Mouse (Mus musculus): ENCODE measurements around the gene Asap2. TPM values are rescaled to one million over a fixed set of nuclear protein-coding genes. Genes with fewer than 3 reads are reported as not detected.
"Not testable (repeated sequence)": the region's sequence is repeated elsewhere in the genome, so short reads cannot be mapped to it uniquely, and the experiment has no call there.

Gene Asap2
- polyA plus RNA-seq (2014; fragmentation: Nextera tagmentation; extraction: Ambion mirVana): 17.8 and 18.7 TPM in 2 replicates

- Histone ChIP-seq H3K9ac (ENCODE audit: low read length) (peak within 1 kb of the TSS; percentile 48), H3K4me3 (ENCODE audit: low read depth, low read length) (peak within 1 kb of the TSS; percentile 39), H3K4me2 (ENCODE audit: low read depth) (peak within 1 kb of the TSS; percentile 28; the same call in 1 of the 2 replicates)
- H3K9me3 ChIP-seq (ENCODE audit: control insufficient read depth, low read length); ATAC-seq (ENCODE audit: insufficient read depth, low FRiP score, low TSS enrichment); H3K4me1 ChIP-seq (ENCODE audit: control insufficient read depth, insufficient read depth, low read length); H3K27me3 ChIP-seq (ENCODE audit: control insufficient read depth, insufficient read depth, low read length); H3K36me3 ChIP-seq (ENCODE audit: control insufficient read depth, insufficient read depth, low read length); H3K27ac ChIP-seq (ENCODE audit: low read depth, low read length): not testable (repeated sequence)
- whole genome bisulfite sequencing: 1% methylated on average over 22 of the region's 38 CpGs
- DNase-seq (ENCODE audit: low spot score): peak; percentile 10
Measured at GRCm38 (mm10) chr12:20990132-20990531, at the start of gene Asap2. Gene Asap2 (plus strand): TSS chr12:20990459.

DNA sequence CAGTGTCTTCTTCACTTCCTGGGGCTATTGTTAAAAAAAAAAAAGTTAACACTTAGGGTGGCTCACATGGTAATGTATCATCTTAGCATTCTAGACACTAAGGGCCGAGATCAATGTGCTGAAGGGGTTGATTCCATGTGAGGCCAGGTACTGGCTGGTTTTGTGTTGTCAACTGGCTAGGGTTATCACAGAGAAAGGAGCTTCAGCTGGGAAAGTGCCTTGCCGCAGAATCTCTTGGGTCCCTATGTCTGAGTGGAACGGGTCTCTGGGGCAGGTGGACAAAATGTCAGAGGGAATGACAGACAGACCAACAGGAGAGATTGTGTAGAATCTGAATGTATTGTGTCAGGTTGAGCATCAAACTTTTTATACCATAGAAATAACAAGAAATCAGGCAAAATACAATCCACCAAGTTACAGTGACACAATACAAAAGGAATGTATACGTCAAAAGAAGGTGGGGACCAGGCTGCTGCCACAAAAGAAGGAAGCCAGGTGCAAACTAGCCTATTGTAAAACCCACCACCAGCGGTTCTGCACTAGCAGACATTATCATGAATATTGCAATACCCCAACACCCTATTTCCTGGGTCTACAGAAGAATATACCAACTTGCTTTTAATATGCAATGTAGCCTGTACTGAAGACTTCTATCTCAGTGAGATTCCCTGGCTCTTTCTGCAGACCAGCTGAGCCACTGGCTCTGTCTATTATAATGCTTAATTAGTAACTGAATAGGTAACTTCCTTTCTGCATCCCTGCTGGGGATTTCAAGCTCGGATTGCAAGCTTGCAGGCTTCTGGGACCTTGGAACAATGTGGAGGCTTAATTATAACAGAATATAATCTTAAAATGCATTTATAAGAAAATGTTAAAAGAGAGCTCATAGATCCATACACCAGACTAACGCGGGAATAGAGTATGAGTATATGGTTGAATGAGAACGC is 42.9 kb upstream of the Asap2 start:
- not testable (repeated sequence) for DNase-seq (ENCODE audit: low spot score); H3K36me3 ChIP-seq (ENCODE audit: control insufficient read depth, insufficient read depth, low read length); H3K27ac ChIP-seq (ENCODE audit: low read depth, low read length); H3K9me3 ChIP-seq (ENCODE audit: control insufficient read depth, low read length); H3K4me1 ChIP-seq (ENCODE audit: control insufficient read depth, insufficient read depth, low read length); H3K27me3 ChIP-seq (ENCODE audit: control insufficient read depth, insufficient read depth, low read length); H3K9ac ChIP-seq (ENCODE audit: low read length); ATAC-seq (ENCODE audit: insufficient read depth, low FRiP score, low TSS enrichment); H3K4me3 ChIP-seq (ENCODE audit: low read depth, low read length); H3K4me2 ChIP-seq (ENCODE audit: low read depth)
- 68% methylated on average over 9 of the region's 9 CpGs for WGBS

DNA sequence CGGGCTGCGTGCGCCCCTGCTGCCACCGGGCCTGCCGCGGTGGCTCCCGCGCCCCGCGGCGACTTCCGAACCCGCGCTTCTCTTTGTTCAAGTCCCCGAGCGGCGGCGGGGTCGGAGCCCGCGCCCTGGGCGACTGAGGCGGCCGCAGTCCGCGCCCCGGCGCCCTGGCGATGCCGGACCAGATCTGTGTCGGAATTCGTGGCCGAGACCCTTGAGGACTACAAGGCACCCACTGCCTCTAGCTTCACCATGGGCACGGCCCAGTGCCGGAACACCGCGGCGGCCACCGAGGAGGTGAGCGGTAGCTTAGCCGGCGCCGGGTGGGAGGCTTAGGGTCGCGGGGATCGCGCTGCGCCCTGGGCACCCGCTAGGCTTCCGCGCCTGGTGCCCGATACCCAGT is 320 bp downstream of the Asap2 start:
- 0 out of 2 replicates have a peak overlapping the region, but pooled peaks have one; percentile 14 for H3K4me2 ChIP-seq (ENCODE audit: low read depth)
- under 1% methylated on average over 45 of the region's 52 CpGs for WGBS

GRCm38 (mm10) chr12:21030875-21031274 is 40.6 kb downstream of the Asap2 start:
- not testable (repeated sequence) for DNase-seq (ENCODE audit: low spot score); H3K4me3 ChIP-seq (ENCODE audit: low read depth, low read length); H3K9ac ChIP-seq (ENCODE audit: low read length); H3K27ac ChIP-seq (ENCODE audit: low read depth, low read length); H3K36me3 ChIP-seq (ENCODE audit: control insufficient read depth, insufficient read depth, low read length); H3K4me2 ChIP-seq (ENCODE audit: low read depth); ATAC-seq (ENCODE audit: insufficient read depth, low FRiP score, low TSS enrichment); H3K9me3 ChIP-seq (ENCODE audit: control insufficient read depth, low read length); H3K4me1 ChIP-seq (ENCODE audit: control insufficient read depth, insufficient read depth, low read length); H3K27me3 ChIP-seq (ENCODE audit: control insufficient read depth, insufficient read depth, low read length)
- 52% methylated on average over 6 of the region's 6 CpGs for WGBS

More for the DNA sequence above, 320 bp downstream of the Asap2 start:
- peak overlapping the region; percentile 39 for H3K4me3 ChIP-seq (ENCODE audit: low read depth, low read length)
- not testable (repeated sequence) for H3K27ac ChIP-seq (ENCODE audit: low read depth, low read length); H3K36me3 ChIP-seq (ENCODE audit: control insufficient read depth, insufficient read depth, low read length); H3K4me1 ChIP-seq (ENCODE audit: control insufficient read depth, insufficient read depth, low read length); H3K9me3 ChIP-seq (ENCODE audit: control insufficient read depth, low read length); ATAC-seq (ENCODE audit: insufficient read depth, low FRiP score, low TSS enrichment); H3K27me3 ChIP-seq (ENCODE audit: control insufficient read depth, insufficient read depth, low read length)
- H3K9ac ChIP-seq (ENCODE audit: low read length): peak overlapping the region; percentile 48
- DNase-seq (ENCODE audit: low spot score): peak; percentile 29

GRCm38 (mm10) chr12:21046716-21047115 is 56.5 kb downstream of the Asap2 start:
- H3K27ac ChIP-seq (ENCODE audit: low read depth, low read length): not testable (repeated sequence)
- WGBS: 95% methylated on average over 9 of the region's 9 CpGs

GRCm38 (mm10) chr12:21075731-21076130 is 85.5 kb downstream of the Asap2 start:
- not testable (repeated sequence) for H3K36me3 ChIP-seq (ENCODE audit: control insufficient read depth, insufficient read depth, low read length); H3K27ac ChIP-seq (ENCODE audit: low read depth, low read length); H3K9ac ChIP-seq (ENCODE audit: low read length); H3K9me3 ChIP-seq (ENCODE audit: control insufficient read depth, low read length); ATAC-seq (ENCODE audit: insufficient read depth, low FRiP score, low TSS enrichment); H3K4me1 ChIP-seq (ENCODE audit: control insufficient read depth, insufficient read depth, low read length); H3K27me3 ChIP-seq (ENCODE audit: control insufficient read depth, insufficient read depth, low read length); H3K4me3 ChIP-seq (ENCODE audit: low read depth, low read length); H3K4me2 ChIP-seq (ENCODE audit: low read depth)
- 43% methylated on average over 4 of the region's 4 CpGs for WGBS
- peak; percentile 37 for DNase-seq (ENCODE audit: low spot score)

More at GRCm38 (mm10) chr12:21046716-21047115, 56.5 kb downstream of the Asap2 start:
- not testable (repeated sequence) for ATAC-seq (ENCODE audit: insufficient read depth, low FRiP score, low TSS enrichment); DNase-seq (ENCODE audit: low spot score); H3K9me3 ChIP-seq (ENCODE audit: control insufficient read depth, low read length); H3K4me1 ChIP-seq (ENCODE audit: control insufficient read depth, insufficient read depth, low read length); H3K9ac ChIP-seq (ENCODE audit: low read length); H3K36me3 ChIP-seq (ENCODE audit: control insufficient read depth, insufficient read depth, low read length); H3K4me3 ChIP-seq (ENCODE audit: low read depth, low read length); H3K4me2 ChIP-seq (ENCODE audit: low read depth); H3K27me3 ChIP-seq (ENCODE audit: control insufficient read depth, insufficient read depth, low read length)

DNA sequence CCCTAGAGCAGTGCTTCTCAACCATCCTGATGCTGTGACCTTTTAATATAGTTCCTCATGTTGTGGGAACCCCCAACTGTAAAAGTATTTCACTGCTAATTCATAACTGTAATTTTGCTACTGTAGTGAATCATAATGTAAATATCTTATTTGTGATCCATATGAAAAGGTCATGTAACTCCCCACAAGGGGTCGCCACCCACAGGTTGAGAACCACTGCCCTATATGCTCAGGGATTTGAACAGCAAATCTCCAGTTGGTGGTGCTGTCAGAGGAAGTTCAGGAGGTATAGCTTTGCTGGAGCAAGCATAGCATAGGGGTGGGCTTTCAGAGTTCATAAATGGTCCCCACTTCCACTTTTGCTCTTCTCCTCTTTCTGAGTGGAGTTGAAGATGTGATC is 99.9 kb downstream of the Asap2 start:
- H3K36me3 ChIP-seq (ENCODE audit: control insufficient read depth, insufficient read depth, low read length); ATAC-seq (ENCODE audit: insufficient read depth, low FRiP score, low TSS enrichment); H3K4me1 ChIP-seq (ENCODE audit: control insufficient read depth, insufficient read depth, low read length); H3K4me3 ChIP-seq (ENCODE audit: low read depth, low read length); H3K27me3 ChIP-seq (ENCODE audit: control insufficient read depth, insufficient read depth, low read length); DNase-seq (ENCODE audit: low spot score); H3K9ac ChIP-seq (ENCODE audit: low read length); H3K4me2 ChIP-seq (ENCODE audit: low read depth); H3K9me3 ChIP-seq (ENCODE audit: control insufficient read depth, low read length); H3K27ac ChIP-seq (ENCODE audit: low read depth, low read length): not testable (repeated sequence)
- WGBS: 17% methylated on average over 1 of the region's 1 CpGs

DNA sequence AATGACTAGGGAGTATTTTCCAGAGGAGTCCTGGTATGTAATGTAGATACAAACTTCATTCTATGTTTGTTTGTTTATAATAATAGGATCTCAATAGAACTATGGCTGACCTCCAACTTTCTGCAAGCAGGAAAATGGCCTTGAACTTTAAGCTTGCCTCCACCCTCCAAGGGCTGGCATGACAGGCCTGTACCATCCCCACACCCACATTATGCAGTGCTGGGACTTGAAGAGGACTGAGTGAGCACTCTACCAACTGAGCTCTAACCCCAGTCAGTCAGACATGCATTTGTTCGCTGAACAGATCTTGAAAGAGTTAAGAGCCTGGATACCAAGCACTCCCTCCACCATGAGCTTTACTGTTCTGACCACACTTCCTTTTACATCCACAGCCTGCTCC is 102.2 kb downstream of the Asap2 start:
- H3K27me3 ChIP-seq (ENCODE audit: control insufficient read depth, insufficient read depth, low read length); H3K4me2 ChIP-seq (ENCODE audit: low read depth); H3K4me3 ChIP-seq (ENCODE audit: low read depth, low read length); H3K9me3 ChIP-seq (ENCODE audit: control insufficient read depth, low read length); H3K27ac ChIP-seq (ENCODE audit: low read depth, low read length); DNase-seq (ENCODE audit: low spot score); ATAC-seq (ENCODE audit: insufficient read depth, low FRiP score, low TSS enrichment); H3K9ac ChIP-seq (ENCODE audit: low read length); H3K4me1 ChIP-seq (ENCODE audit: control insufficient read depth, insufficient read depth, low read length); H3K36me3 ChIP-seq (ENCODE audit: control insufficient read depth, insufficient read depth, low read length): not testable (repeated sequence)
- 89% methylated on average over 1 of the region's 1 CpGs for WGBS
